Mouse (Mus musculus) cerebellum, postnatal 10 days (tissue): ENCODE data around the gene Mpp6.

ENCODE experiments used
- DNase-seq, 2 experiments: peaks; one replicate each; pipeline ENCODE4 v3.0.0; 2021; ENCODE audit warnings: mixed read lengths in 2 of 2

Gene Mpp6

DNA sequence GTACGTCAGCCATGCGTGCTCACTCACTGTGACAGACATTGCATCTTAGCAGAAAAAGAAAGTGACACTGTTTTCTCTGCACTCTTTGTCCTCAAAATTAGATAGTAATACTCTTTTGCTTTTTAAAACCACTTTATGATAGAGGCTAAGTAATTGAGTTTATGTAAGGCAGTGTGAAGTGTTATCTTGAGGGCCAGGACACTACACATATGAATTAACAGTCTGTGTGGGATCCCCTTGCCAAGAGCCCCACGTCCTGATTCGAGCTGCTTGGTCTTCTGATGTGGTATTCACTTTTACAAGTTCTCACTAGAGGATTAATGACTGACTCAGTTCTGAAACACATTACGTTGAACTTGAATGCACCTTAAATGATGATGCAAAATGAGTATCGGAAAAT is 49.8 kb downstream of the Mpp6 start:
- DNase-seq = no peak

DNA sequence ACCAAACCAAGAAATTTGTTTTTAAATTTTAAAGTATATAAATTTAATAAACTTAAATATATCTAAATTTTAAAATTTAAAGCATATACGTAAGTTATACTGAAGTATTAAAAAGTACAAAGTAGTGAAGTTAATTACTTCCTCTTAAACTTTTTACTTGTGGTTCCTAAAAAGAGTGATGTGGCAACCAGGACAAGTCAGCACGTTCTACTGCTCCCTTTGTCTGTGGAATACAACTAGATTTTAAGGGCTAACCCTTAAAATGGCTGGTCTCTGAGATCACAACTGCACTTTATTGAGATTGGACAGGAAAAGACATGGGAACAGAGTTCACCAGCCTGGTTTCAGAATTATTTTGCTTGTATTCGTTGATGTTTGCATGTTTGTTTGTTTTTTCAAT is 53.0 kb downstream of the Mpp6 start:
- DNase-seq = no peak

DNA sequence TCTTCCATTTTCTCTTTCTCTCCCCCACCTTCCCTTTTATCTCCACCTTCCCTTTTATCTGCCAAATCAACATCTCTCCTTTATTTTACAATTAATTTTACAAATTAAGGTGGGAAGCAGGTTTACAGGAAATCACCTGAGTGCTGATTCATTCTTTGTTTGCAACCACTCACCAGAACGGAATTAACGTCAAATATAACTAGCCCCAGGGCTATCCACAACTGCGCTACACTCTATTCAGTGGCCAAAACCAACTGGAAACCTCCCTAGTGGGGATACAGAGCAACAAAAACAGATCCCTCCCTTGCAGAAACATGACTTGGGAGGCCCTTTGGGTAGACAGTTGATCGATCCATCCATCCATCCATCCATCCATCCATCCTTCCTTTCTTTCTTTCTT is 58.8 kb downstream of the Mpp6 start:
- no peak for DNase-seq

DNA sequence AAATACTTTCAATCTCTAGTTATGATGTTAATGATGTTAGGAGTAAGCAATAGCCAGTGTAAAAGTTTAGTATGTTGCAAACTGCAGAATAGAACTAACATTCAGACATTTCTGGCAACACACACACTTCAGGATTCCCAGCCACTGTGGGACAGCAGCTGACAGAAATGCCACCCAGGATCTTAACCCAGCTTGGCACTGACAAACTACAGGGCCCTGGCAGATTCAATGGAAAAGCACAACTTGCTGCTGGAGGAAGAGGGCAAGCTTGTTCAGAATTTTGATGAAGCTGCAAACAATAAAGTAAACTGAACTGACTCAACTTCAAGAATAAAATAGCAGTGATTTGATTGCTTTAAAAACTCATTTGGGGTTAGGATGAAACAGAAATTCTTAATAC is 59.7 kb downstream of the Mpp6 start:
- DNase-seq = peak in 1 of 2 experiments; percentile 12

DNA sequence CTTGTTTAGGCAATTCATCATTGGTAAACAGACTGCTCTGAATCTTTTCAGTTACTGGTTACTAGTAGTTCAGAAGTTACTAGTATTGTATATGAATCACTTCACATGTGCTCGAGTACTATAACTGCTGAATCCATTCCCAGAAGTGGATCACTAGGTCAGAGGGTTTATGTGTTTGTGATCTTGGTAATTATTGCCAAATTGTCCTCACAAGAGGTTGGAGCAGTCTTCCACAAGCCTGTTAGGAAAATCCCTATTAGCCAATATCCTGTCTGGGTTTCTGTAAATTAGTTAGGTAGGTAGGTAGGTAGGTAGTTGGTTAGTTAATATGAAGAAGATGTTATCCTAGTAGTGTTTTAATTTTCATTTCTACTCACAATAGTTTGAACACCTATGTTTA is 65.7 kb downstream of the Mpp6 start:
- DNase-seq = no peak

DNA sequence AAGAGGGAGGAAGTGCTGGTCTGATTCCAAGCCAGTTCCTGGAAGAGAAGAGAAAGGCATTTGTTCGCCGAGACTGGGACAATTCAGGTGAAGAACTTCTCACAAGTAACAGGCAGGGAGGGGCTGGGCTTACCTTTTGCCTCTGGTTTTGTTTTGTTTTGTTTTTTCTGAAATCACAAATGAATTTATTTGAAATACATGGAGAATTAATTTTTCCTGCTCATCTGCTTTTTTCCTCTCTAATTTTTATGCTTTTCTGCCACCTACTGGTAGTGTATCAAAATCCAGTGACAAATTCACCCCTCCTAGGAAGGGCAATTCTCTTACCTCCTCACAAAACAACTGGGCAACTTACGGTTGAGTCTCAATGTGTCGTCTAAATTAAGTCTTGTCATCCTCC is 70.1 kb downstream of the Mpp6 start:
- DNase-seq = peak; percentile 27 to 55

DNA sequence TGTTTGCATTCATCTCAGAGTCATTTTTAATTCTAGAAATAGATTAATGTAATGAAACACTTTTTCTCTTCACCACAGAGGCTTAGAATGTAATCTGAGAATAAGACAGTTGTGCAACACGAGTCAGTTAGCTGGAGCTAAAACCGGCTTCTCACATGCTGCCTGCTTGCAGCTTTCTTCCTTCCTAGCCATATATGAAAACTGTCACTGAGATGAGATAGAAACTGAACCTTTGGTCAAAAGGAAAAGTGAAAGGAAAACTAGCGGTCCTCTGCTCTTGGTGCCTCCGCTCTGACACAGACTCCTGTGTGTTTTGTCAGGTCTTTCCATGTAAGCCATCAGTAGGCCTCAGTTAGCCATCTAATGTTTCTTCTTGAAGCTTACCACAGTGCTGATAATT is 77.9 kb downstream of the Mpp6 start:
- no peak for DNase-seq

DNA sequence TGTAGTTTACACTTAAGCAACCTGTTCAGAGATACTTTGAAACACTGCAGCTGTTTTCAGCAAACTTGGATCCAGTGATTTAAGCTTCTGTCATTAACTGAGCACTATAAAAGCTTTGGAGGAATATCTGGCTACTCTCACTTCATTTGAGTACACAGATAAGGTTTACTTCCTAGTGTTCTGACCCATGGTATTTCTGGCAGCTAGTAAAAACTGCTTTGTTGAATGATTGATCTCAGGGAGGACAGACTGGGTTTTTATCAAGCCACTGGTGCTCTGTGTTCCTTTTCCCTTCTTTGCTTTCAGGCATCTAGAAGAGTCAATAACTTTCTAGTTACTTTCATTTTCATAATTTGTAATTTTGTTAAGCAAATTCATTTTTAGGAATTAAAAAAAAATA is 79.3 kb downstream of the Mpp6 start:
- no peak for DNase-seq

DNA sequence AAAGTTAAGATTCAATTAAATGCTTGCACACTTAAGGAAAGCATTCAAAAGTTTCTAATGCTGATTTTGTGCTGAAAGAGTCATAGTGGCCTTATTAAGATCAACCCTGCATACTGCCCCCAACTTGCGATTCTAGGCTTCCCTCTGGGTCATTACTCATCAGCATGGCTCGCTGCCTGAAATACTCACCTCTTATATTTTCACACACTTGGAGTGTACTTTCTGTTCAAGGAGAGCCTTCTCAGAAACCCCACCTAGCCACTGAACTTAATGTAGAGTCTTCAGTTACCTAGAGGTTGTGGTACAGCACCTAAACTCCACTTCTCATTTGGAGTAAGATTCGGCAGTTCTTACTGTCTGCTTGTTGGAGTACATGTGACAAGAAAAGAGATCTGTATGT is 81.6 kb downstream of the Mpp6 start:
- no peak for DNase-seq

DNA sequence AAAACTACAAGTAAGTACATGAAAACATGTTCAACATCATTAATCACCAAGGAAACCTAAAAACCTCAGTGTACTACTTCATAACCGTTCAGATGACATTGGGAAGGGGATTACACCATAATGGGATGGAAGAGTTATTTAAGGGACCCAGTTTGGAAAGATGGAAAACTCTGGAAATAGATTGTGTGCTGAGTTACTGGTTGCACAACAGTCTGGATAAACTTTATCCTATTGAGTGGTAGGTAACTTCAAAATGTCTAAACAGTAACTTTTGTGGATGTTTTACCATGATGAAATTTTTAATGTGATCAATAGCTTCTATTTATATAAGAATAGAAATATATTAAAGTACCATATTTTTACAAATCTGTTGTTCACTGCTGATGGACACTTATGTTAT is 82.1 kb downstream of the Mpp6 start:
- no peak for DNase-seq

DNA sequence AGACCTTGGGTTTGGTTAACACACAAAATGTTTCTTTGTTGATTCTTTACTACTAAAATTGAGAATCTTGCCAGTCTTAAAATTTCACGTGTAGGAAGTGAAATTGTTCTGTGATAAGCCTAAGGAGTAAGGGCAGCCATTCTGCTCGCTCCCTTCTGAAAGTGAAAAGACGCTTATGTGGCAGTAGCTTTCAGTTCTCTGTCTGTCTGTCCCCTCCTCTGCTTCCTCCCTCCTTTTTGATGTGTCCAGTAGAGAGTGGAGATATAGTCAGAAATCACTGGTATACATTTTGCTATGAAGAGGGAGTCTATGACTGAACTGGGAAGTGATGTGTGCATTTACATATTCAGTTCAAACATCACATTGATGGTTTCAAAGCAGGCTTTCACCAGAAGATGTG is 82.8 kb downstream of the Mpp6 start:
- DNase-seq = no peak

DNA sequence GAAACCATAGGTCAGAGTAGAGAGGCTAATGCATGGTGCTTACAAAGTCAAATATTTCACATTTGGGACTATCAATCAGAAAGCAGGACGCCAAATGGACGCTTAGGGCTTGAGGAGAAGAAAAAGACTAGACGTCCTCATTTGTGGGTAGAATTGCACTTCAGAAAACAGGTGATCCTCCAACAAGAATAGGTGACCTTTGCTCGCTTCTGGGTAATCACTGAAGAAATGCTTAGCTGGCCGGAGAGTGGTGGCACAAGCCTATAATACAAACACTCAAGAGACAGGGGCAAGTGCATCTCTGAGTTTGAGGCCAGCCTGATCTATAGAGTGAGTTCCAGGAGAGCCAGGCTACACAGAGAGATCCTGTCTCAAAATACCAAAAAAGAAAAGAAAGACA is 83.8 kb downstream of the Mpp6 start:
- no peak for DNase-seq

DNA sequence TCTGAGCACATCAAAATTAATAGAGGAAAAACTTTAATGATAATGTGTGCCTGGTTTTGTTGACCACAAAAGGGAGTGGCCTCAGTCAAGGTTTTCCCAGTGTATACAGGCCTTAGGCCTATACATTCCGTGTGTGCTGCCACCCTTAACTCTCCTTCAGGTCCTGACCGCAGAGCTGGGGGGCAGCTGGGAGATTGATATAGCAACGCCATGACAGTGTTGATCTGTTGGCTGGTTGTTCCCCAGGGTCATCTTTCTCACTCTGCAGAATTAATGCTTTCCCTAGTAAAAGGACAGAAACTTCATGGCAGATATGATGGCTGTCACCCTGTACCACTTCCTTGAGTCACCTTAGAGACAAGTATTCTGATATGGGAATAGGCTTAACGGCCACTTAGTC is 94.3 kb downstream of the Mpp6 start:
- DNase-seq = no peak

DNA sequence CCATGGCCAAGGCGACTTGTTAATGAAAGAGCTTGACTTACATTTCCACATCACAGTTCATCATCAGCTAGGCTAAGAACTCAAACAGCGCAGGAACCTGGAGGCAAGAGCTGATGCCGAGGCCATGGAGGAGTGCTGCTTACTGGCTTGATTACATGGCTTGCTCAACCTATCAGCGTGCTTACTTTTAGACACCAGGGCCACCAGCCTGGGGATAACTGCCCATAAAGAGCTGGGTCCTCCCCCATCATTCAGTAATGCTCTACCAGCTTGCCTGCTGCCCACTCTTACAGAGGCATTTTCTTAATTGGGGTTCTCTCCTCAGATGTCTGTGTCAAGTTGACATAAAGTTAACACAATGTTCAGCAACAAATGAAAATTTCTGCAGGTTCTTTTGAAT is 95.1 kb downstream of the Mpp6 start:
- no peak for DNase-seq

DNA sequence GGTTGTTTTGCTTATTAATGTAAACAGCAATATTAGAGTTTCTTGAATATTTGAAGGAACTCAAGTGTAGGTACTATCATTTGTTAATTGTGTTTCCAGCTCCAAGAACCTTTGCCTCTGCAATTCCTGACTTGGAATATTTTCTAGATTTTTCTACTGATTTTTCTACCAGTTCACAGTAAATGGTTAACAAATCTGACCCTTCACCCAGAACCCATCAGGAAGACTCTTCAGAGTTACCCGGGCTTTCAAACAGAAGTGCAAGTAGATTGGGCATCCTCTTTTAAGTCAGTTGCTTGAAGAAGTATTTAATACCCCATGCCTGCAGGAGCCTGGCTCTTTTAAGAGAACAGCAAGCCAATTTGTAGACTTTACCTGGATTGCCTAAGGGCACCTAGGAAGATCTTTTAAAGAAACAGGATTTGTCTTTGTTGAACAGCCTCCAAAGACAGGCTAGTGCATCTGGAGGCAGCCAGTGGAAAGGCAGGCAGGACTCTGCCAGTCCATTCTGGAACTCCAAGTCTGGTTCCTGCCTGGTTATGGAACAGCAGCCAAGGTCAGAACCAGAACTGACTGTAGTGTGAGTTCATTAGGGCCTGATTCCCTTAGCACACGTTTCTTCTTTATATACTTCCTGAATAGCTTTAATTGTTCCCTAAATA is 104.8 kb downstream of the Mpp6 start:
- DNase-seq = no peak

DNA sequence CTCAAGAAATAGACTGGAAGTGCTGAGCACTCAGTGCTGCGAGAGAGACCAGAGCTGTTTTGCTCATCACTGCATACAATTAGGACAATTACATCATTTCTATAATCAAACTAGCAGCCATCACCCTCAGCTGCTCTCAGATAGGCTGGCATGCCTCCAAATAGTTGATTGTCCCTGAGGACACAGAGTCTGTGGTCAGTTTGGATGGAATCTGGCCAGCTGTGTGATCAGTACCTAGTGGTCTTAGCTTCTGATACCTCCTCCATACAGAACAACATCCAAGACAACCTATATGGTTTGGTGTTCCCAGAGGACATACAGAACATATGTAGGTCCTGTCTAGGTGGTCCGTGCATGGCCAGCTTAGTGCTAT is 105.3 kb downstream of the Mpp6 start:
- peak; percentile 20 to 33 for DNase-seq

DNA sequence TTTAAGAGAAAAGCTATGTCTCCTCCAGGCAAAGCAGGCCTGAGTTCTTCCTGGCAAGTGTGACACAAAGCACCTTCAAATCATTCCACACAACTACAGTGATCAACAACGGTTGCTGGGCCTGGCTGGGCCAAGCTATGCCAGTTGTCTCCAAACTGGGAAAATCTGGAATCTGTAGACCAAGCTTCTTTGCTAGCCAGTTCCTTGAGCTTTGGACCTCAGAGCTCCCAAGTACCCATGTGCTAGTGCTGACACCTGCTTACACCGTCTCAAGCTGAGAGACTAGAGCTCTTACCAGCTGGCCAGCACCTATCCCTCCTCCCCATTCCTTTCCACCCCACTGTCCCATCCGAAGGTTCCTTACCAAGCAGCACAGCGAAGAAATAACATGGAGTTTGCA is 105.9 kb downstream of the Mpp6 start:
- DNase-seq = no peak

DNA sequence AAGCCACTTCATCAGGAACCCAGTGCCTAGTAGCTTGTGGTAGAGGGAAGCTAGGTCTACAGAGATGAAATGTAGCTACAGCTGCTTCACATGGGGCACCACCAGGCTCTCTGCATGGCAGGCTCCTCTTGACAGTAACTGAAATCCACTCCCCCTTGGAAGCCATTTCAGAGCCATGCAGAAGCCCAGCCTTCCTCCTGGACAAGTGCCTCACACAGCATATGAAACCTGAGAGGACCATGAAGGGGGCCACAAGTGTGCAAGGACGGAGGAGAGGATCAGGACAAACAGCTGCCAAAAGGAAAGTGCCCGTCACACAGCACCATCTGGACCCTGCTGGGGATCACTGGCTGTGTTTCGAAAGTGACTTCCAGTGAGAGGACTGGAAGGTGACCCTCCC is 108.6 kb downstream of the Mpp6 start:
- peak in 1 of 2 experiments; percentile 19 for DNase-seq

DNA sequence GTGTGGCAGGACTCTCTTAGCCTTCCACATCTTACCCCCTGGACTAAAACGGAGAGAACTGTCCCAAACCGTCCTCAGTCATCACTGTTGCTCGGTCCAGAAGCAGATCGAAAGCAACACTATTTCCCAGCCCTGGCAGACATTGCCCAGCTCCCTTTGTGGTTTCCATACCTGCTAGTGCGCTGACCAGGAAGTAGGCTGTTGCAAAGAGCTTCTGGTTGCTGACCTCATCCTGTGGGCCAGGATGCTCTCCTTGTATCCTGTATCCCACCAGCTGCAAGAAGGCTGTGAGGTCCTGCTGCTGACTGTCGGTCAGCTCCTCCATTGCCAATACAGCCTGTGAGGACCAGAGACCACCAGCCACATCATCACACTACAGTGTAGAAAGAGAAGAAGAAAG is 109.0 kb downstream of the Mpp6 start:
- no peak for DNase-seq

DNA sequence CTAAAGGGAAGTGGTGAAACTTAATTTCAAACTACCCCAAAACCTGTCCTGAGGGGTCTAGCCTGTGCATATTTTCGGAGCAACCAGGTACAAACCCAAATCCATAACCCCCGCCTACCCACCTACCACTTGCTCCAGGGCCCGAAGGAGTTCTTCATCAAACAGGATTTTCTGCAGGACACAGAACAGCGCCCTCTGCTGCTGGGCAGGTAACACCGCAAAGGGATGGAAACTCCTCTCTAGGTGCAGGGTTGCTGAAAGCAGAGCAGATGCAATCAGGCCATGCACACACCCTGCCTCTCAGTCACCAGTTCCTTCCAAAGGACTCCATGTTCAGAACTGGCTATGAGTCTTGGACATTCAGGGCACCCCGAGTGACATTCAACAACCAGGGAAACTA is 110.8 kb downstream of the Mpp6 start:
- DNase-seq = peak; percentile 58 to 64

DNA sequence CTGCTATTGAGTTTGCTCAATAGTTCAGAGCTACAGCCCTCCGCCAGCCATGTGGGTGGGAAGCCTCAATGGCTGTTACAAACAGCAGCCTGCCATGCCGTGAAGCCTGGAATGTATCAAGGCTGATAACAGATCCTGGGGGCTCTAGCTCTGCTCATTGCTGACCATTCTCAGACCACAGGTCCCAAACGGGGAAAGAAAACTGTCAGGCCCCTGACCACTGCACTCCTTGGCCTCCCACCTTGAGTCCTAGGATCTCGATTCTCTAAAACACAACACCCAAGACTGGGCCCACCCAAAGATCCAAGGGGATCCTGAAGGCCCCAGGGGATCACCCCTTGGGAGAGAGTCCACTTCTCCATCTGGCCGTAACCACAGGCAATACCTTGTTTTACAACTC is 112.3 kb downstream of the Mpp6 start:
- no peak for DNase-seq

DNA sequence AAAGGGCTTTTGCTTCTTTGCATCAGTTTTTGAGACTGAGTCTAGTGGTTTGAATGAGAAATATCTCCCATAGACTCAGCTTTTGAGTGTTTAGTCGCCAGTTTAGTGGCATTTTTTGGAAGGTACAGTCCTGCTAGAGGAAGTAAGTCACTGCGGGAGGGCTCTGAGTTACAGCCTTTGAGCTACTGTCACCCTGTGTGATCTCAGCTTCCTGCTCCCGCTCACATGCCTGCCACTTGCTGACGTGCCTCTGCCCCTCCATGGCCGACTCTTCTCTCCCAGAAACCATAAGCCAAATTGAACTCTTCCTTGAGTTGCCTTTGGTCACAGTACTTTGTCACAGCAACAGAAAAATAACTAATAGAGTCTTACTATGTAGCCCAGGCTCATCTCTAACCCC is 112.9 kb downstream of the Mpp6 start:
- DNase-seq = no peak

DNA sequence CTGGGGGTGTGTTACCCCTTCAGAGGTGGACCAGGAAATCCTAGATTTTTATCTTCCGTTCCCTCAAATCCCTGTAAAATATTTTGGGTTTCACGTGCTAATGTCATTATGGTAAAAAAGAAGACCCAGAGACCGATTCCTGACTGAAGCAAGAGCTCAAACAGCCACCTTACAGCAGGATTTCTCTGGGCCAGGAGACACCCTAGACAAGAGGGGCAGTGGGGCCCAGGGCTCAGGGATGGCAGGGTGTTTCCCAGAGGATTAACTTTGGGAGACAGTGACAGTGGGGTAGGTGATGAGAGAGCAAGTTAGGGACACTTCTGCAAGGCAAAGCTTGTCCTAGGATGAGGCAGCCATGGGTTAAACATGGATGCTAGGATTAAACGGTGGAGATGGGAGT is 113.6 kb downstream of the Mpp6 start:
- DNase-seq = no peak

DNA sequence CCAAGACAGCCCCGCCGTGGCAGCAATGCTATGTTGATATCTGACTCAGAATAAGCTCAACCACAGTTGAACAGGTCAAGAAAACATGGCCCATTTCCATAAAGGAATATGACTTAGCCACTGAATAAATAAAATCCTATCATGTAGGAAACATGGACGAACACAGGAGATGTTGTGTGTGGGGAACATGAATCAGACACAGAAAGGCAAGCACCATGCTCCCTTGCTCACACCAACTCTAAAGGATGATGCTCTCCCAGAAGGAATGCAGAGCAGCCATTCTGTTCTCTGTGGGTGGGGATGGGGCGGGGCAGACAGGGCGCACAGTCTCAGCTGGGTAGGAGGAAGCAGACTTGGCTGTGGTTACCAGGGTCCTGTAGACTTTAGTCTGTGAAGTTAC is 115.2 kb downstream of the Mpp6 start:
- no peak for DNase-seq

DNA sequence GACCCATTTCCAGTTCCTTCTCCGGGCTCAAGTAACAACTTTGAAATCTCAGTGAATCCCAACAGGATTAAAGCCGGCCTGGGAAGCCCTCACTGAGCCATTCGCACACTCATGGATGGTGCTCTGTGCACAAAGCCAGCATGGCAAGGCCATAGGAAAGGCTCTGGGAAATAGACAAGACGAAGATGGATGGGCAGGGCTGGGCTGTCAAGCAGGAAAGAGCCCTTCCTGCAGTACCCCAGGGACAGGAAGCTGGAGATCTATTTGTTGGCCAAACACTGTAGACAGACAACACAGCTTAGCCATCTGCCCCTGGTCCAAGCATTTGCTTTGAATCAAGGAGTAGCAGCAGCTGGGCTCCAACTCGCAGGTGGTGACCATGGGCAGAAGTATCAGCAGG is 118.1 kb downstream of the Mpp6 start:
- DNase-seq = no peak

DNA sequence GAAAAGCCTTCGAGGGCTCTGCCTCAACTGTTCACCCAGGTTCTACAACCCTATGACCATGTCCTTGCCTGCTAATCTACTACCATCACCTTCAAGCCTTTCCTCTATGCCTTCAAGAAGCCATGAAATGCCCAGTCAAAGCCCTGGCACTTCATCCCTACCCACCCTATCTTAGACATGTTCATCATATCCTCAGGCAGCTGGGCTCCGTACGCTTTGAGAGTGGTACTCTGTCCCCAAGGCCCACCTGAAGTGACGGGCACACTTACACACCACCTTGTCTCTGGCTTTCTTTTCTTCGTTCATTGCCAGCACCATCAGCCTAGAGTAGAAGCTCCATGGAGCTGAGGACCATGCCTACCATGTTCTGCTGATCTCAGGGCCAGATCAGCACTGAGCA is 121.2 kb downstream of the Mpp6 start:
- no peak for DNase-seq
